Mouse (Mus musculus): ENCODE measurements around the gene 5730522E02Rik. TPM values are rescaled to one million over a fixed set of nuclear protein-coding genes. Genes with fewer than 3 reads are reported as not detected.

Gene 5730522E02Rik
- polyA plus RNA-seq, 1 experiment from 2014 or later: 13.5 TPM

GRCm38 (mm10) chr11:25752418-25752817 is 458.1 kb downstream of the 5730522E02Rik start:
- Histone ChIP-seq H3K27ac (no peak overlapping the region), H3K9ac (no peak overlapping the region), H3K4me2 (replicated peaks) (no peak overlapping the region), H3K4me3 (replicated peaks; ENCODE audit: low read length) (no peak overlapping the region), H3K4me1 (replicated peaks; ENCODE audit: control insufficient read depth, insufficient read depth, low read length) (no peaks in the 10 kb centered on the region), H3K36me3 (replicated peaks; ENCODE audit: control insufficient read depth, insufficient read depth) (no peaks in the 10 kb centered on the region), H3K9me3 (ENCODE audit: control insufficient read depth, low read length) (no peaks in the 10 kb centered on the region), H3K27me3 (ENCODE audit: control insufficient read depth, insufficient read depth, low read length) (no peaks in the 10 kb centered on the region)
- DNase-seq (ENCODE audit: low spot score): no peak
- no peak for ATAC-seq (ENCODE audit: low FRiP score)
- 78% methylated on average over 3 of the region's 3 CpGs for WGBS

GRCm38 (mm10) chr11:25747098-25747862 is 463.3 kb downstream of the 5730522E02Rik start:
- no peak overlapping the region for H3K27ac ChIP-seq
- H3K9me3 ChIP-seq (ENCODE audit: control insufficient read depth, low read length): no peaks in the 10 kb centered on the region
- no peaks in the 10 kb centered on the region for H3K36me3 ChIP-seq (replicated peaks; ENCODE audit: control insufficient read depth, insufficient read depth)
- no peak overlapping the region for H3K9ac ChIP-seq
- 65% methylated on average over 6 of the region's 6 CpGs for WGBS
- no peak for DNase-seq (ENCODE audit: low spot score)
- H3K4me1 ChIP-seq (replicated peaks; ENCODE audit: control insufficient read depth, insufficient read depth, low read length): no peaks in the 10 kb centered on the region
- H3K4me3 ChIP-seq (replicated peaks; ENCODE audit: low read length): no peak overlapping the region
- H3K4me2 ChIP-seq (replicated peaks): no peak overlapping the region
- H3K27me3 ChIP-seq (ENCODE audit: control insufficient read depth, insufficient read depth, low read length): no peaks in the 10 kb centered on the region
- no peak for ATAC-seq (ENCODE audit: low FRiP score)

GRCm38 (mm10) chr11:25743664-25744063 is 466.9 kb downstream of the 5730522E02Rik start:
- Histone ChIP-seq H3K27ac (no peak overlapping the region), H3K36me3 (replicated peaks; ENCODE audit: control insufficient read depth, insufficient read depth) (no peaks in the 10 kb centered on the region), H3K9ac (no peak overlapping the region), H3K4me1 (replicated peaks; ENCODE audit: control insufficient read depth, insufficient read depth, low read length) (no peaks in the 10 kb centered on the region), H3K27me3 (ENCODE audit: control insufficient read depth, insufficient read depth, low read length) (no peaks in the 10 kb centered on the region), H3K4me2 (replicated peaks) (no peak overlapping the region), H3K4me3 (replicated peaks; ENCODE audit: low read length) (no peak overlapping the region), H3K9me3 (ENCODE audit: control insufficient read depth, low read length) (no peaks in the 10 kb centered on the region)
- WGBS: 97% methylated on average over 3 of the region's 3 CpGs
- ATAC-seq (ENCODE audit: low FRiP score) (no peak), DNase-seq (ENCODE audit: low spot score) (no peak)

GRCm38 (mm10) chr11:25737255-25737654 is 473.3 kb downstream of the 5730522E02Rik start:
- Histone ChIP-seq H3K4me3 (replicated peaks; ENCODE audit: low read length) (no peak overlapping the region), H3K4me2 (replicated peaks) (no peak overlapping the region), H3K4me1 (replicated peaks; ENCODE audit: control insufficient read depth, insufficient read depth, low read length) (no peaks in the 10 kb centered on the region), H3K27me3 (ENCODE audit: control insufficient read depth, insufficient read depth, low read length) (no peaks in the 10 kb centered on the region), H3K9me3 (ENCODE audit: control insufficient read depth, low read length) (no peaks in the 10 kb centered on the region), H3K36me3 (replicated peaks; ENCODE audit: control insufficient read depth, insufficient read depth) (no peaks in the 10 kb centered on the region), H3K9ac (no peak overlapping the region), H3K27ac (no peak overlapping the region)
- DNase-seq (ENCODE audit: low spot score) (no peak), ATAC-seq (ENCODE audit: low FRiP score) (no peak)
- 80% methylated on average over 5 of the region's 5 CpGs for WGBS

GRCm38 (mm10) chr11:25729476-25729875 is 481.1 kb downstream of the 5730522E02Rik start:
- 66% methylated on average over 1 of the region's 1 CpGs for WGBS
- no peak overlapping the region for H3K4me2 ChIP-seq (replicated peaks)
- H3K27ac ChIP-seq: no peak overlapping the region
- no peak overlapping the region for H3K4me3 ChIP-seq (replicated peaks; ENCODE audit: low read length)
- no peak overlapping the region for H3K9ac ChIP-seq
- DNase-seq (ENCODE audit: low spot score): no peak
- no peaks in the 10 kb centered on the region for H3K36me3 ChIP-seq (replicated peaks; ENCODE audit: control insufficient read depth, insufficient read depth)
- H3K9me3 ChIP-seq (ENCODE audit: control insufficient read depth, low read length): no peaks in the 10 kb centered on the region
- no peaks in the 10 kb centered on the region for H3K27me3 ChIP-seq (ENCODE audit: control insufficient read depth, insufficient read depth, low read length)
- no peaks in the 10 kb centered on the region for H3K4me1 ChIP-seq (replicated peaks; ENCODE audit: control insufficient read depth, insufficient read depth, low read length)
- ATAC-seq (ENCODE audit: low FRiP score): no peak

- no peak overlapping the region for H3K9ac ChIP-seq
- 82% methylated on average over 7 of the region's 7 CpGs for WGBS
- H3K9me3 ChIP-seq (ENCODE audit: control insufficient read depth, low read length): no peaks in the 10 kb centered on the region
- ATAC-seq (ENCODE audit: low FRiP score) (no peak), DNase-seq (ENCODE audit: low spot score) (no peak)
- no peaks in the 10 kb centered on the region for H3K27me3 ChIP-seq (ENCODE audit: control insufficient read depth, insufficient read depth, low read length)
- H3K4me2 ChIP-seq (replicated peaks): no peak overlapping the region
- no peak overlapping the region for H3K27ac ChIP-seq
- H3K36me3 ChIP-seq (replicated peaks; ENCODE audit: control insufficient read depth, insufficient read depth): no peaks in the 10 kb centered on the region
- H3K4me3 ChIP-seq (replicated peaks; ENCODE audit: low read length): no peak overlapping the region
- no peaks in the 10 kb centered on the region for H3K4me1 ChIP-seq (replicated peaks; ENCODE audit: control insufficient read depth, insufficient read depth, low read length)
These were observed 494.9 kb downstream of the 5730522E02Rik start for GRCm38 (mm10) chr11:25715447-25716321.

GRCm38 (mm10) chr11:25710559-25710958 is 500.0 kb downstream of the 5730522E02Rik start:
- no peak overlapping the region for H3K4me2 ChIP-seq (replicated peaks)
- DNase-seq (ENCODE audit: low spot score) (no peak), ATAC-seq (ENCODE audit: low FRiP score) (no peak)
- no peaks in the 10 kb centered on the region for H3K27me3 ChIP-seq (ENCODE audit: control insufficient read depth, insufficient read depth, low read length)
- H3K4me3 ChIP-seq (replicated peaks; ENCODE audit: low read length): no peak overlapping the region
- H3K4me1 ChIP-seq (replicated peaks; ENCODE audit: control insufficient read depth, insufficient read depth, low read length): no peaks in the 10 kb centered on the region
- no peak overlapping the region for H3K27ac ChIP-seq
- 76% methylated on average over 2 of the region's 2 CpGs for WGBS
- no peaks in the 10 kb centered on the region for H3K9me3 ChIP-seq (ENCODE audit: control insufficient read depth, low read length)
- H3K36me3 ChIP-seq (replicated peaks; ENCODE audit: control insufficient read depth, insufficient read depth): no peaks in the 10 kb centered on the region
- no peak overlapping the region for H3K9ac ChIP-seq

GRCm38 (mm10) chr11:25709892-25710291 is 500.7 kb downstream of the 5730522E02Rik start:
- 76% methylated on average over 4 of the region's 4 CpGs for WGBS
- Histone ChIP-seq H3K27ac (no peak overlapping the region), H3K9me3 (ENCODE audit: control insufficient read depth, low read length) (no peaks in the 10 kb centered on the region), H3K36me3 (replicated peaks; ENCODE audit: control insufficient read depth, insufficient read depth) (no peaks in the 10 kb centered on the region), H3K4me1 (replicated peaks; ENCODE audit: control insufficient read depth, insufficient read depth, low read length) (no peaks in the 10 kb centered on the region), H3K9ac (no peak overlapping the region), H3K4me2 (replicated peaks) (no peak overlapping the region), H3K27me3 (ENCODE audit: control insufficient read depth, insufficient read depth, low read length) (no peaks in the 10 kb centered on the region), H3K4me3 (replicated peaks; ENCODE audit: low read length) (no peak overlapping the region)
- DNase-seq (ENCODE audit: low spot score) (no peak), ATAC-seq (ENCODE audit: low FRiP score) (no peak)

- H3K36me3 ChIP-seq (replicated peaks; ENCODE audit: control insufficient read depth, insufficient read depth): no peaks in the 10 kb centered on the region
- no peak overlapping the region for H3K9ac ChIP-seq
- no peaks in the 10 kb centered on the region for H3K27me3 ChIP-seq (ENCODE audit: control insufficient read depth, insufficient read depth, low read length)
- DNase-seq (ENCODE audit: low spot score) (no peak), ATAC-seq (ENCODE audit: low FRiP score) (no peak; the same call in 1 of the 2 replicates)
- H3K4me2 ChIP-seq (replicated peaks): no peak overlapping the region
- H3K27ac ChIP-seq: peak overlapping the region; percentile 1; the same call in 1 of the 2 replicates
- H3K9me3 ChIP-seq (ENCODE audit: control insufficient read depth, low read length): no peaks in the 10 kb centered on the region
- H3K4me3 ChIP-seq (replicated peaks; ENCODE audit: low read length): no peak overlapping the region
- peaks cover 9% of the 10 kb centered on the region; the same call in 1 of the 2 replicates for H3K4me1 ChIP-seq (replicated peaks; ENCODE audit: control insufficient read depth, insufficient read depth, low read length)
- WGBS: 39% methylated on average over 11 of the region's 11 CpGs
These were observed 506.0 kb downstream of the 5730522E02Rik start for GRCm38 (mm10) chr11:25704332-25705168.
